Comparison of ENCODE assay signal across 9 mouse cellular contexts in the genomic region with DNA sequence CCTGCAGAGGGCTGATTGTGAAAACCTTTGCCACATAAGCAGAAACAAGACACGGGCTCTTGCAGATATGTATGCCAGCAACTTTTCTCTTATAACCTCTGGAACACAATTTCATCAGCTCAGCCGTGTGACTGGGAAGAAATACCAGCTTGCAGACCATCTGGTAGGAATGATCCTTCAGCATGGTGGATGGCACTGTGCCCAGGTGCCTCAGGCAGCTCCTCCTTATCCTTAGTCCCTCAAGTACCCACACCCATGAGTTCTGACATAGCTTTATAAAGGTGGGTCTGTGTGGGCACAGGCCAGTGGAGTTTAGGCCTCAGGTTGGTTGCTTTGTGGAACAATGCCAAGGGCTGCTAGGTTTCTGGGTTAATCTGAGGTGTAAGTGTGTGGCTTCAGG. TPM values are rescaled to one million over a fixed set of nuclear protein-coding genes. Genes with fewer than 3 reads are reported as not detected.
DNase-seq lines count a peak whose midpoint lies in the region; ATAC-seq and TF ChIP-seq lines count a peak whose summit lies in the region.
"Had no signal": no experiment of that assay in that cellular context is flagged by ENCODE, and none has a peak within 500 bp of the region (broad histone marks: within the 10 kb centered on the region; RNA-seq: fewer than 3 reads in every experiment).

No protein-coding gene starts in this region.

- no peak for ATAC-seq in intestine, postnatal 0 days

- intact Hi-C loops in gastrocnemius, postnatal 36 days (cut with DNase I): no loop called here

- H3K27me3 ChIP-seq in intestine, postnatal 0 days (replicated peaks; ENCODE audit: control insufficient read depth, insufficient read depth, low read length): no peaks in the 10 kb centered on the region
- H3K27me3 ChIP-seq: CH12.LX had no signal

- no peak for TF ChIP-seq CTCF in intestine, postnatal 0 days (IDR thresholded peaks at IDR 0.05; ENCODE audit: low read depth)

- no peaks in the 10 kb centered on the region for H3K9me3 ChIP-seq in intestine, postnatal 0 days (ENCODE audit: control insufficient read depth)

- H3K27ac ChIP-seq in intestine, postnatal 0 days (ENCODE audit: low read depth, low read length): no peak overlapping the region

- WGBS in intestine, postnatal 0 days: 58% methylated on average over 2 of the region's 2 CpGs

- no peak overlapping the region for H3K4me2 ChIP-seq in intestine, postnatal 0 days (replicated peaks; ENCODE audit: low read depth)

- peak; percentile 8 for DNase-seq in gastrocnemius, postnatal 10 days
- no peak for DNase-seq in gastrocnemius, postnatal 36 days
- DNase-seq in NIH3T3 (ENCODE audit: low read depth) (peak; percentile 77), liver (no peak)
- peak; percentile 72 for DNase-seq in cerebellum, adult 9-11 months
- DNase-seq in left cerebral cortex, adult 11 months (ENCODE audit: low spot score): peak; percentile 50
- DNase-seq in skeletal muscle tissue, adult 2 months (ENCODE audit: low read depth, low spot score): peak; percentile 21

- no peaks in the 10 kb centered on the region for H3K36me3 ChIP-seq in intestine, postnatal 0 days (ENCODE audit: control insufficient read depth, insufficient read depth)

- H3K4me3 ChIP-seq in intestine, postnatal 0 days (ENCODE audit: low read depth, low read length): no peak overlapping the region

- no peaks in the 10 kb centered on the region for H3K4me1 ChIP-seq in intestine, postnatal 0 days (replicated peaks; ENCODE audit: control insufficient read depth, insufficient read depth, low read length)

- no peak overlapping the region for H3K9ac ChIP-seq in intestine, postnatal 0 days (ENCODE audit: low read depth, low read length)

RNA-seq across cellular contexts. Expression of a gene that starts 24.5 kb away (rescaled TPM):
- 10 to 100 TPM; 31.2 to 36.9 TPM for total RNA-seq in gastrocnemius, postnatal 10 days (2021)
- 10 to 100 TPM; 15.2 to 17.7 TPM for total RNA-seq in gastrocnemius, postnatal 36 days (2021)
- polyA plus RNA-seq in intestine, postnatal 0 days (2015; fragmentation: Nextera tagmentation; extraction: Ambion mirVana): 95.8 and 96.2 TPM in 2 replicates

Comparison
In these comparisons a context has a peak if more than half of its experiments do, and no peak if none do; other contexts are left out.
1. DNase-seq: peak in gastrocnemius, postnatal 10 days (single experiment), NIH3T3 (single experiment), cerebellum, adult 9-11 months (single experiment), left cerebral cortex, adult 11 months (single experiment) and skeletal muscle tissue, adult 2 months (single experiment); none in gastrocnemius, postnatal 36 days (0 of 2) and liver (single experiment).